Mouse (Mus musculus) olfactory bulb, adult 2 months (tissue): Measurements from ENCODE around the gene Hmgcs2. TPM values are rescaled to one million over a fixed set of nuclear protein-coding genes. Genes with fewer than 3 reads are reported as not detected.
"Not testable (repeated sequence)": the region's sequence is repeated elsewhere in the genome, so short reads cannot be mapped to it uniquely, and the experiment has no call there.

Source experiments
- H3K27ac ChIP-seq: fragments of 200-500 bp; 2 replicates; pipeline ENCODE4 v1.5.1; 2012; ENCODE audit warnings: low read depth, low read length; ENCODE audit not compliant: insufficient read depth
- H3K4me1 ChIP-seq: fragments of 200-500 bp; 2 replicates; pipeline ENCODE4 v1.6.1; 2012; ENCODE audit warnings: low read length; ENCODE audit not compliant: control insufficient read depth, insufficient read depth
- H3K4me3 ChIP-seq: fragments of 200-500 bp; 2 replicates; pipeline ENCODE4 v1.5.1; 2012; ENCODE audit warnings: mild to moderate bottlenecking, low read depth, low read length, moderate library complexity; ENCODE audit not compliant: insufficient read depth
- CTCF ChIP-seq: fragments of 200-500 bp; IDR thresholded peaks from 2 replicates; pipeline ENCODE4 v1.5.1; 2012; ENCODE audit warnings: low read depth, mild to moderate bottlenecking, low read length, moderate library complexity; ENCODE audit not compliant: insufficient read depth
- POLR2A ChIP-seq: fragments of 200-500 bp; IDR thresholded peaks from 2 replicates; pipeline ENCODE4 v1.6.1; 2012; ENCODE audit warnings: mild to moderate bottlenecking, low read depth, low read length, moderate library complexity; ENCODE audit not compliant: insufficient read depth
- WGBS: fragments of 180-500 bp; shearing (Covaris S2); methylation state at CpG from one replicate; pipeline ENCODE4 v1.1.7; 2018; 5-methylcytosine and 5-hydroxymethylcytosine counted together
- polyA plus RNA-seq: library from polyadenylated mRNA; stranded (reverse); fragments of >200 nt; gene quantifications from 2 replicates; pipeline ENCODE4 v1.2.4, GENCODE M21; 2012; ENCODE audit warnings: low replicate concordance; ENCODE audit not compliant: missing spikeins, insufficient read depth, insufficient read length

The Hmgcs2 gene
- polyA plus RNA-seq, 1 experiment: not detected

DNA sequence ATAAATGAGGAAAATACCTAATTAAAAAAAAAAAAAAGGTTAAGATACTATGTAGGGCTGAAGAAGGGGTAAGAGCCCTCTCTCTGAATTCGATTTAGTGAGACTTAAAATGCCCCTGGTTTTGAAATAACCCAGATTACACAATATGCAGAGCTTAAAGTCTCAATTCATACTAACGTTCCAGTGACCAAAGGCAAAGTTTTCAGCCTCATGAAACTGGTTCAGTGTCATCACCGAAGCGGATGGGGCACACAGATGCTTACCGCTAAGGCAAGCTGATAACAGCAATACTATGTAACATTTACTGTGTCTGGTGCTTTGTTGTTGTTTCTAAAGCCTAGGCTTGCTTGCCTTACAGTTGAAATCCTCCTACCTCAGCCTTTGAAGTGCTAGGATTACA is 42.0 kb downstream of the Hmgcs2 start:
- no peak for TF ChIP-seq POLR2A
- no peak for TF ChIP-seq CTCF
- Histone ChIP-seq H3K4me3 (no peak overlapping the region), H3K27ac (no peak overlapping the region), H3K4me1 (peaks cover 14% of the 10 kb centered on the region)
- 94% methylated on average over 5 of the region's 5 CpGs for WGBS

GRCm38 (mm10) chr3:98324235-98324634 is 44.0 kb downstream of the Hmgcs2 start:
- peaks cover 2% of the 10 kb centered on the region; the same call in 1 of the 2 replicates for H3K4me1 ChIP-seq
- 70% methylated on average over 9 of the region's 9 CpGs for WGBS
- peak overlapping the region; percentile 42 for H3K27ac ChIP-seq
- H3K4me3 ChIP-seq: no peak overlapping the region
- TF ChIP-seq CTCF (no peak), POLR2A (no peak)

GRCm38 (mm10) chr3:98334010-98334409 is 53.8 kb downstream of the Hmgcs2 start:
- TF ChIP-seq POLR2A (no peak), CTCF (no peak)

DNA sequence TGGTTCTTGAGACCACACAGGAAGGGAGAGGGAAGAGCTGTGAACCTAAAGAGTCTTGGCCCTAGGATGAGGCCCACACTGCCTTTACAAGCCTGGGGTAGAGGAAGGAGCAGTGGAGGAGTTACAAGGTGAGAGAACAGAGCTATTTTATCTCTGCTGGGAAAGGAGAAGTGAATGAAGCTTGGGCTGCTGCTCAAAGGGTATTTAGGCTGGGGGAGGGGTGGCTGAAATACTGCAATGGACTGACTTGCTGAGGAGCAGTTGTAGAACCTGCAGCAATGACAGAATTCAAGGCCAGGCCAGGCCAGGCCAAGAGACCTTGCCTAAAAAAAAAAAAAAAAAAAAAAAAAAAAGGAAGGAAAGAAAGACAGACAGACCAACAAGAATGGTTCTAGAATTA is 55.1 kb downstream of the Hmgcs2 start:
- no peak overlapping the region for H3K27ac ChIP-seq
- peaks cover 15% of the 10 kb centered on the region for H3K4me1 ChIP-seq
- no peak overlapping the region for H3K4me3 ChIP-seq
- TF ChIP-seq CTCF: no peak
- TF ChIP-seq POLR2A: no peak

More at GRCm38 (mm10) chr3:98334010-98334409, 53.8 kb downstream of the Hmgcs2 start:
- Histone ChIP-seq H3K4me1 (peaks cover 9% of the 10 kb centered on the region), H3K27ac (no peak overlapping the region), H3K4me3 (no peak overlapping the region)
- WGBS: 95% methylated on average over 2 of the region's 2 CpGs

GRCm38 (mm10) chr3:98335886-98336285 is 55.7 kb downstream of the Hmgcs2 start:
- H3K4me3 ChIP-seq: no peak overlapping the region
- TF ChIP-seq CTCF (no peak), POLR2A (no peak)

GRCm38 (mm10) chr3:98336661-98337654 is 56.7 kb downstream of the Hmgcs2 start:
- WGBS: 82% methylated on average over 22 of the region's 22 CpGs
- TF ChIP-seq CTCF (no peak), POLR2A (no peak)
- H3K27ac ChIP-seq: no peak overlapping the region
- H3K4me1 ChIP-seq: peaks cover 15% of the 10 kb centered on the region
- H3K4me3 ChIP-seq: no peak overlapping the region

More at GRCm38 (mm10) chr3:98335886-98336285, 55.7 kb downstream of the Hmgcs2 start:
- peaks cover 15% of the 10 kb centered on the region for H3K4me1 ChIP-seq
- no peak overlapping the region for H3K27ac ChIP-seq
- 60% methylated on average over 7 of the region's 7 CpGs for WGBS

GRCm38 (mm10) chr3:98338584-98339041 is 58.4 kb downstream of the Hmgcs2 start:
- no peak overlapping the region for H3K27ac ChIP-seq
- TF ChIP-seq CTCF: no peak
- no peak for TF ChIP-seq POLR2A

GRCm38 (mm10) chr3:98339097-98339705 is 59.0 kb downstream of the Hmgcs2 start:
- peaks cover 15% of the 10 kb centered on the region for H3K4me1 ChIP-seq
- TF ChIP-seq POLR2A (no peak), CTCF (no peak)
- 1% methylated on average over 46 of the region's 46 CpGs for WGBS
- peak overlapping the region; percentile 30 for H3K4me3 ChIP-seq
- H3K27ac ChIP-seq: no peak overlapping the region

More at GRCm38 (mm10) chr3:98338584-98339041, 58.4 kb downstream of the Hmgcs2 start:
- H3K4me3 ChIP-seq: peak overlapping the region; percentile 30
- H3K4me1 ChIP-seq: peaks cover 15% of the 10 kb centered on the region
- whole genome bisulfite sequencing: 28% methylated on average over 15 of the region's 15 CpGs

DNA sequence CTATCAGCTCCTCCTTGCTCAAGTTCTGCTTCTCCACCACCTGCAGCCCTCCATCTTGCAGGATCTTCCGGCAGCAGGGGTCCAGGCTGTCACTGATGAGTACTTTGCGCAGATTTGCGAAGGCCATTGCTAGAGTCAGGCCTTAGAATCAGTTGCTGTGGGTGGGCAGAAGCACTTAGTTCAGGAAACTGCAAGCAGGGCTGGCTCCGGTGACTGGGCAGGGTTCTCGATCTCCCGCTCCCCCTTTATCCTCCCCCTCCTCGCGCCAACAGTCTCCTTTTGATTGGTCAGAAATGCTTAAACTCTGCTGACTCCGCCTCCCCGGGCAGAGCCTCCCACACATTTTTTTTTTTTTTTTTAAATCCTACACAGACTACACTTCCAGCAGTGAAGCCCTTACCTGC is 59.5 kb downstream of the Hmgcs2 start, which contains the start of gene Phgdh:
TSS of gene Phgdh (minus strand) at position 285 of the 404 bp plus-strand sequence.
- WGBS: 3% methylated on average over 10 of the region's 10 CpGs
- H3K4me3 ChIP-seq: peak within 1 kb of the TSS; percentile 30
- H3K4me1 ChIP-seq: peaks cover 15% of the 10 kb centered on the region
- not testable (repeated sequence) for H3K27ac ChIP-seq
